Mouse (Mus musculus) heart, adult 9 months (tissue): ENCODE measurements around the gene Pgghg.

Source experiments
- DNase-seq, 2 experiments: peaks; one replicate each; pipeline ENCODE4 v3.0.0; 2022; ENCODE audit warnings: low spot score in 2 of 2

Gene Pgghg

DNA sequence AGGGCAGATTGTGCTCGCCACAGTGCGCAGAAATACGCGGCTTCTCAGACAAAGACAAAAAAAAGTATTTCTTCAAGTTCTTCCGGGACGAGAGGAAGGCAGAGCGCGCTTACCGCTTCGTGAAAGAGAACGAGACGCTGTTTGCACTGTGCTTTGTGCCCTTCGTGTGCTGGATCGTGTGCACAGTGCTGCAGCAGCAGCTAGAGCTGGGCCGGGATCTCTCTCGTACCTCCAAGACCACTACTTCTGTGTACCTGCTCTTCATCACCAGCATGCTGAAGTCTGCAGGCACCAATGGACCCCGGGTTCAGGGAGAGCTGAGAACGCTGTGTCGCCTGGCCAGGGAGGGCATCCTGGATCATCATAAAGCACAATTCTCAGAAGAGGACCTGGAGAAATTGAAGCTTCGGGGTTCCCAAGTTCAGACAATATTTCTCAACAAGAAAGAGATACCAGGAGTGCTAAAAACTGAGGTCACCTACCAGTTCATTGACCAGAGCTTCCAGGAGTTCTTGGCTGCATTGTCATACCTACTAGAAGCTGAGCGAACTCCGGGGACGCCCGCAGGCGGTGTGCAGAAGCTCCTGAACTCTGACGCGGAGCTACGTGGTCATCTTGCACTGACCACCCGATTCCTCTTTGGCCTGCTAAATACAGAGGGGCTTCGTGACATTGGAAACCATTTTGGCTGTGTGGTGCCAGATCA lies 18.0 kb upstream of the Pgghg start:
- DNase-seq = no peak

GRCm38 (mm10) chr7:140927181-140927580 lies 14.0 kb upstream of the Pgghg start:
- no peak for DNase-seq

DNA sequence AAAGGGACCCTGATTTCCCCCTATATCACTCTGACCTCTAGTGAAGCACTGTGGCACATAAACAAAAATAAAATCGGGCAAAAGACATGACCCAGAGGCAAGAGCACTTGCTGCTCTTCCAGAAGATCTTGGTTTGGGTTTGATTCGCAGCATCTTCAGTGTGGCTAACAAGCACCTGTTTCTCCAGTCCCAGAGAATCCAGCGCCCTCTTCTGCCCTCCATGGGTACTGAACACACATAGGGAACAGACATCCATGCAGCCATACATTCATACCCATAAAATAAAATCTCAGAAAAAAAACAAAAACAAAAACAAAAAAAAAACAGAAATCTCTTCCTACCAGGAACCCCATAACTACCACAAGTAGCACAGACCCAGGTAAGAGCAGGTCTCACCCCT lies 2.8 kb upstream of the Pgghg start:
- DNase-seq = no peak

DNA sequence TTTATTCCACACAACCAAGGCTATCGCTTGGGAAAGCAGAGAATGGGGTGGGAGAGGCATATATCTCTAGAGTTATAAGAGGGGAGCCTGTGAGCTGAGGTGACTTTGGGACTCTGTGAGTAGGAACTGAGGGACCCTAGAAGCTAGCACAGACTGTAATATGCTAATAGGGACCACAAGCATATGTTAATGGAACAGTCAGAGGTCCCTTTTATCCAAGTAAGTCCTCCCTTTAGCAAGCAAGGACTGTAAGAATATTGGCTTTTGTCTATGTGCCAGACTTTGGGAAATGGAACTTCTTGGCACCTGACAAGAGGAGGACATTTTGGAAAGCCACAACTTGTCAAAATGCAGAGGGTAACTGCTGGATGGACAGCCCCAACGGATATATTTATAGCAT lies 2.3 kb upstream of the Pgghg start:
- no peak for DNase-seq

DNA sequence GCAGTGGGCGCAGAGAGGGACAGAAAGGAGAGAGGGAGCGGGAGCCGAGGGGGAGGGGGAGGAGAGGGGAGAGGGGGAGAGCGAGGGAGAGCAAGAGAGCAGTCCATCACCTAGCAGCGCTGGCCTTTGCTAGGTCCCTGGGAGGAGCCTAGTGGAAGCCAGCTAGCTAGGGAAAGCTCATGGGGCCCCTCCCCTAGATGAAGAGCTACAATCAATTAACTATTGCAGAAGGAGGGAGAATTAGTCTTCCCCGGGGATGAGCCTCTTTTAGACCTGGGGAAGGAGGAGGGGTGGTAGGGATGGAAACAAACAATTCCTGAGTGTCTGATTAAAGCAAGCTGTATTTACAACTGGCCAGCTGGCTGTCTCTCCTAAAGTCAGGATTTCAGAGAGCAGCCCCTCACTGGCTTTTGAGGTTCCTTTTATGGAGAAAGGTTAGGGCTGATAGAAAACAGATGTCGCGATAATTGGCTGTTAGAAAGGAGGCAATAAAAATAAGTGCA lies 1.5 kb upstream of the Pgghg start:
- DNase-seq = peak in 1 of 2 experiments; percentile 36

DNA sequence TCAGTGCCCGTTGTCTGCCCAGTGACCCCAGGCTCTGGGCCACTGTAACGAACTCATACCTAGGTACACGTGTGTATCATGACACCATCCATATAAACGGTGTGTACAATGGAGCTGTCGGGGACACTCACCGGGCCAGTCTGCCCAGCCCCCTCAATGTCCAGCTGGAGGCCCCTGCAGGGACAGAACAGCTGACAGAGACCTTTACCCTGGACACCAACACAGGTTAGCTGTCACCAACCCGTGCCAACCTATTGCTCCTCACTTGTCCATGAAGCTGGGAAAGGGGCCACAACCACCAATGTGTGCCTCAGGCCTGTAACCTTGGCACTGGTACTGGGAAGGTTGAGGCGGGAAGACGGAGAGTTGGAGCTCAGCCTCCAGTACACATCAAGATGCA lies 1.1 kb downstream of the Pgghg start:
- DNase-seq = peak in 1 of 2 experiments; percentile 29

DNA sequence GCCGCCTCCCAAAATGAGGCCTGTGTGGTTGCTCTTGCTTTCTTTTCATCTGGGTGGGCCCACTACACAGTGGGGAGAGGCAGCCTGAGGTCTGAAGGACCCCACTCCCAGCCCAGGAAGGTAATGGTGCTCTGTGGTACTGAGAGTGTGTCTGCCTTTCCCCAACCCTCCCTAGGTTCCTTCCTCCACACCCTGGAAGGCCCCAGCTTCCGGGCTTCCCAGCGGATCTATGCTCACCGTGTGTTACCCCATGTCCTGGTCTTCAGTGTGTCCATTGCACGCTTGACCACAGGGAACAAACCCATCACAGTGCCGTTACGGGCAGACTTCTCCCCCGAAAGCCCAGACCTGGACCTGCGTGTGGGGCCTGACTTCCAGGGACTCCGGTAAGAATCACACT lies 1.6 kb downstream of the Pgghg start:
- DNase-seq = peak in 1 of 2 experiments; percentile 19

DNA sequence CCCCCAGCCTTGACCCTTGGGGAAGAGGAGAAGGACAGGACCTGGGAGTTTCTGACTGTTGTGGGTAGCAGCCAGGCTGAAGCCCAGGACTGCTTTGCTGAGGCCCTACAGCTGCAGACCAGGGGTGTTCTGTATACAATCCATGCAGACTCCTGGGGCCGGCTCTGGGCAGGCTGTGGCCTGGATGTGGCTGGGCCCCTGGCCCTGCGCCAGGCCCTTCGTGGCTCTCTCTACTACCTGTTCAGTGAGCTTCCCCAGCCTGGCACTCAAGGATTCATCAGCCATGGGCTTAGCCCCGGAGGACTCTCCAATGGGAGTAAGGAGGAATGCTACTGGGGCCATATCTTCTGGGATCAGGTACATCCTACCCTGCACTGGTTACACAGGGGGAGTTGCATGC lies 2.2 kb downstream of the Pgghg start:
- DNase-seq = no peak

- DNase-seq = no peak
These were observed 3.0 kb downstream of the Pgghg start for GRCm38 (mm10) chr7:140944236-140944635.

- no peak for DNase-seq
These were observed 4.1 kb downstream of the Pgghg start for GRCm38 (mm10) chr7:140945247-140945646.

DNA sequence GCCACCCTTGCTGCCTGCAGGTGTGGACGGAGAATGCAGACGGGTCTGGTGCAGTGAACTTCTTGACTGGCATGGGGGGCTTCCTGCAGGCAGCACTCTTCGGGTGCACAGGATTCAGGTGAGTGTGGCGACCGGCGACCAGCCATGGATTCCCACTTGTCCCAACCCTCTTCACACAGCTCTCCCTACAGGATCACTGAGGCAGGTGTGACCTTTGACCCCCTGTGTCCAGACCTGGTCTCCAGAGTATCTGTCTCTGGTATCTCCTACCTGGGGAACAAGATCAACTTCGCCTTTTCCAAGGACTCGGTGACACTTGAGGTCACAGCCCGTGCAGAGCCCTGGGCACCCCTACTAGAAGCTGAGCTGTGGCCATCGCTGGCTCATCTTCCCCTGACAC lies 5.1 kb downstream of the Pgghg start:
- DNase-seq = no peak

- peak in 1 of 2 experiments; percentile 73 for DNase-seq
These were observed 5.8 kb downstream of the Pgghg start for GRCm38 (mm10) chr7:140946980-140947379.

GRCm38 (mm10) chr7:140948161-140948560 lies 7.0 kb downstream of the Pgghg start:
- no peak for DNase-seq

- DNase-seq = no peak
These were observed 8.1 kb downstream of the Pgghg start for GRCm38 (mm10) chr7:140949255-140949654.

DNA sequence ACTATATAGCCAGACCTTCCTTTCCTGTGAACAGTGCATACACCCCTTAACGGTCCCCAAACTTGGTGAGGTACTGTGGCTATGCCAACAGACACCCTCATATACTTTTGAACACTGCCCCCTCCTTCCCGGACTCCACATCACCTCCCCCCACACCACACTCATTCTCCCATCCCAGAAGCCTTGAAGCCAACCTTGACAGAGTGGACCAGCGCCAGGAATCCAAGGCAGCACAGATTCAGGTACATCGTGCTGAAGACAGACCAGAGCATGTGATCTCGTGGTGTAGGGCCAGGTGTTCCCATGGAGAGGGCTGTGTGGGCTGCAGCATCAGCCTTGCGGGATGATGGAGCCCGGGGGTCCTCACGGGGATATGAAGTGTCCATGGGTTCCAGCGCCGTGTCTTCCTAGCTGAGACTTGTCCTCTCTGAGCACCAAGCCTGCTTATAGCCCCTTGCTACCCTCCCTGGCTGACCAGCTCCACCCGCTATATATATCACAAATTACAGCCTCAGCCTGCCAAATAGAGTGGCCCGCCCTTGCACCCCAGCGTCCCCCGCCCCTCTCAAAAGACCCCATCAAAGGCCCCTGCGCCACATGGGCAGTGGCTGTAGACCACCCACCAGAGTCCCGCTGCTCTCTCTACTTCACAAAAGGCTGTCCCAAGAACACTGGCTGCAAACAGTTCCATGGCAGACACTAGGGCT lies 8.8 kb downstream of the Pgghg start, which contains the start of gene Ifitm5:
TSS of gene Ifitm5 (minus strand) at position 468 of the 707 bp plus-strand sequence.
- DNase-seq = no peak

GRCm38 (mm10) chr7:140951051-140951450 lies 9.9 kb downstream of the Pgghg start:
- DNase-seq = peak; percentile 67 to 82

DNA sequence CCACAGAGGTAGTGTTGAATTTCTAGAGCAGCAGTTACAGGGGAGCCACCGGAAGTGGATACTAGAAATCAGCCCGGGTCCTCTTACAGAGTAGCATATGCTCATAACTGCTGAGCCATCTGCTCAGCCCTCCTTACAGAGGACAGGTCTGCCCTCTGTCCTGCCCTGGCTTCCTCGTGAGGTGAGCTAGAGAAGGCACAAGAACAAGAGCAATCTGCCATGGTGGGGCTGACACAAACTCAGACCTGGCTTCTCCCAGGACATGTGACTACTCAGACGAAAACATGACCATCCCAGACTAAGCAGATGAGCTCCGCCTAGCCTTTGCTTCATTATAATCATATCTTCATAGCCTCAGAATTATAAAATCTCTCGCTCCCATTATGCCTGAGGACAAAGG lies 10.6 kb downstream of the Pgghg start:
- DNase-seq = no peak

DNA sequence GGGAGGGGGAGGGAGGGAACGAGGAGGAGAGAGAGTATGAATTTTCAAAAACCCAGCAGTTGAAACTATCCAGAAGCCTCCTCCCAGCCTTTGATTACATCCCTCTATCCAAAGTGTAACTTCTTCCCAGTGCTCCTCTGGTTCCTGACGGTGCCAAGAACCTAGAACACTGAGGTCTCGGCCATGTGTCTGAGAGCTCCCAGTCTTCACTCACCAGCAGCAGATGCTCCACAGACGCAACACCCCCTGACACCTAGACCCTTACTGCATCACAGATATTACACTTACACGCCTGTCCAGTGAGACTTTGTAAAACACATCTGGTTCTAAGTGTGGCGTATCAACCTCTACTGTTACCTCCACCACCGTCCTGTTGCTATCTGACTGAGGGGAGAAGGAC lies 11.2 kb downstream of the Pgghg start:
- DNase-seq = no peak

DNA sequence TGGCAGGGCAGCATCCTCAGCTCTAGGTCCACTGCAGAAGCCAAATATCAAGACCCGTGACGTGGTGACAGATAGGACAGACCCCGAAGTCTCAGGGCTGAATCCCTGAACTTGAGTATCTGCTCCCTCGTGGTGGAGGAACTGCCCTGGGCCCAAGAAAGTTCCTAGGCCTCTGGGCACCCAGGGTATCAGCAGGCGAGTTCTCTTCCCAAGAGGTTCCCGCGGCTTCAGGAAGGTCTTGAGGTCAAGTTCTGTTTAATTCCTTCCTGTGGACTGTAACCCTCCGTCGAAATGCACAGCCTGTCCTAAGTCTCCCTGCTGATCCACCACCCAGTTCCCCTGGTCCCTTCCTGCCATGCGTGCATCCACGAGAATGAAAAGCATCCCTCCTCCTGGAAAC lies 11.9 kb downstream of the Pgghg start:
- DNase-seq = no peak

GRCm38 (mm10) chr7:140953800-140954732 lies 12.9 kb downstream of the Pgghg start:
- no peak for DNase-seq

DNA sequence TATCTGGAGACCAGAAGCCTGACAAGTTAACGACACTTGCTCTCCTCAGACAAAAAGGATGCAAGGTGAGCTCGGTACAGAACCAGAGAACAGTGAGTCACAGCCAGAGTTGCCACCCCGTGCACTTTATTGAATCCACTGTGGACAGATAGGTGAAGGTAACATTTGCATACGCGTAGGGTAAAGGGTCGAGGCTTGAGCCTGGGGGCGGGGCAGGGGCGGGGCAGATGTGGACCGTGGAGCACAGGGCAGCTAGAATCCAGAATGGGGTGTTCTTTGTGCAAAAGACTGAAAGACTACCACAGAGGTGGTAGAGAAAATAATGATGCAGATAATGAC lies 13.5 kb downstream of the Pgghg start:
- no peak for DNase-seq

DNA sequence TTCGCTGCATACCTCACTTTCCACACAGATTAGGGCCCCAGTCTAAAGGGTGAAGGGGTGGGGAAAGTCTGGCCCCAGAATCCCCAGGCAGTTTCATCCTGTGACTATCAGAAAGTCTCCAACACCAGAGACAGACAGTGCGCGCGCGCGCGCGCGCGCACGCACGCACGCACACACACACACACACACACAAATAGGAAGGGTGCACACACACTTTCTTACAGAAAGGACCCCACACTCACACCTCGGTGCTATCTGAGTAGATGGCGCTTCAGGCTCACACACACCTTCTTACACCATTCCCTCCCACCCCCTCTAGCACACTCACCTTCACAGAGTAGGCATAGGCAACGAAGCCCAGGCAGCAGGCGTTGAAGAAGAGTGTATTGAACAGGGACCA lies 14.2 kb downstream of the Pgghg start:
- DNase-seq = no peak
